Mouse (Mus musculus) small intestine, adult 2 months (tissue): ENCODE measurements around the gene Arhgap31.

Source experiments
- CTCF ChIP-seq: fragments of 200-500 bp; IDR thresholded peaks from 2 replicates; pipeline ENCODE4 v1.5.1; 2012; ENCODE audit warnings: low read depth, mild to moderate bottlenecking, control low read depth, inconsistent platforms, low read length, moderate library complexity, mixed read lengths; ENCODE audit not compliant: insufficient replicate concordance, insufficient read length; ENCODE audit errors: extremely low read depth
- POLR2A ChIP-seq: fragments of 200-500 bp; IDR thresholded peaks from 2 replicates; pipeline ENCODE4 v1.6.1; 2012; ENCODE audit warnings: low read depth, mild to moderate bottlenecking, control low read depth, inconsistent platforms, low read length, moderate library complexity

DNA sequence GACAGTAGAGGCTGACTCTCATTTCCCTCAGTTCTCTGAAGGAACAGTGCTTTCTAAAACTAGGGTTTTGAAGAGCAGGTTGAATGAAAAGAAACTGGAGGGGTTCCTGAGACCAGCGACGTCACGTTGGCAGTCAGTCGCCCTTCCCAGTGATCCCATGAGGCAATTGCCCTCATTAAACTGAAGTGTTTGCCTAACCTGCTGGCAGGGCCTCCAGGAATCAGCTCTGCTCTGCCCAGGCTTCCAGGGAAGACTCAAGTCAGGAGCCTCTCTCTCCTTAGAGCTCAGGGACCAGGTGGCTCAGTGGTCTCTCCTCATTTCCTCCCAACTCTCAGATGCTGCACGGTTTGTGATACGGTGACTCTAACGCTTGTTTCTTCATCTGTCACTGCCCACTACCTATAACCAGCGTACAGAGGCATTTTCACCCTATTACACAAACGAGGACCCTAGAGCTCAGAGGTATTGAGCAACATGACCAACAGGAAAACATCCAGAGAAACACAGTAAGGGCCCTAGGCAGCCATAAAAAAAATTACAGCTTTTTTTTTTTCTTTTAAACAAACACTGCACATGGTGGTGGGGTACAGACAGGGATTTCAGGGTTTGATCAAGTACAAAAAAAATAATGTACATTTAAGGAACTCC is 64.2 kb downstream of the Arhgap31 start:
- TF ChIP-seq POLR2A, result no peak
- TF ChIP-seq CTCF, result no peak
